Mouse (Mus musculus): ENCODE results near the gene 1700020D05Rik.

GRCm38 (mm10) chr19:5486771-5487170 is 16.8 kb downstream of the 1700020D05Rik start:
- TF ChIP-seq CTCF (IDR thresholded peaks at IDR 0.05) (no peak), EP300 (IDR thresholded peaks at IDR 0.05) (no peak)

Measured in lung, postnatal 0 days (tissue).